Mouse (Mus musculus) kidney, postnatal 0 days (tissue): Measurements from ENCODE around the gene Bin2. TPM values are rescaled to one million over a fixed set of nuclear protein-coding genes. Genes with fewer than 3 reads are reported as not detected.

Experiments used
- ATAC-seq: fragments of 200-750 bp; cut with Nextera tagmentation; replicated peaks from 2 replicates; pipeline ENCODE4 v1.8.0; 2017; ENCODE audit warnings: low read depth, moderate number of reproducible peaks, moderate TSS enrichment, moderate library complexity; ENCODE audit not compliant: low FRiP score
- DNase-seq: peaks from one replicate; pipeline ENCODE4 v3.0.0-alpha.2; 2016; ENCODE audit warnings: low spot score
- H3K27ac ChIP-seq: fragments of 300-500 bp; sonication (generic); 2 replicates; pipeline ENCODE4 v1.5.1; 2014; ENCODE audit warnings: mild to moderate bottlenecking
- H3K27me3 ChIP-seq: fragments of 300-500 bp; sonication (generic); 2 replicates; pipeline ENCODE4 v1.6.1; 2014; ENCODE audit warnings: low read length, mixed read lengths; ENCODE audit not compliant: insufficient read depth
- H3K36me3 ChIP-seq: fragments of 300-500 bp; sonication (generic); 2 replicates; pipeline ENCODE4 v1.6.1; 2014; ENCODE audit warnings: low read length, mixed read lengths; ENCODE audit not compliant: insufficient read depth
- H3K4me1 ChIP-seq: fragments of 300-500 bp; sonication (generic); replicated peaks from 2 replicates; pipeline ENCODE4 v1.6.1; 2014; ENCODE audit warnings: antibody characterized with exemption, low read length, mixed read lengths; ENCODE audit not compliant: insufficient read depth
- H3K4me2 ChIP-seq: fragments of 300-500 bp; sonication (generic); 2 replicates; pipeline ENCODE4 v1.6.1; 2014; ENCODE audit warnings: mild to moderate bottlenecking, low read length, moderate library complexity, mixed read lengths
- H3K4me3 ChIP-seq: fragments of 300-500 bp; sonication (generic); replicated peaks from 2 replicates; pipeline ENCODE4 v1.5.1; 2014; ENCODE audit warnings: low read depth, low read length
- H3K9ac ChIP-seq: fragments of 300-500 bp; sonication (generic); 2 replicates; pipeline ENCODE4 v1.6.1; 2014; ENCODE audit warnings: low read depth, low read length
- H3K9me3 ChIP-seq: fragments of 300-500 bp; sonication (generic); replicated peaks from 2 replicates; pipeline ENCODE4 v1.6.1; 2016; ENCODE audit warnings: low read length, inconsistent platforms, mixed read lengths
- CTCF ChIP-seq: IDR thresholded peaks from 2 replicates; pipeline ENCODE4 v1.5.1; 2016; ENCODE audit warnings: antibody characterized with exemption, low read depth, mild to moderate bottlenecking, moderate library complexity
- WGBS: fragments of 180-500 bp; shearing (Covaris S2); extraction: QIAGEN DNeasy Blood & Tissue Kit; methylation state at CpG from one replicate; pipeline ENCODE4 v1.1.7; 2014; 5-methylcytosine and 5-hydroxymethylcytosine counted together
- polyA plus RNA-seq: library from polyadenylated mRNA; unstranded; fragments of >200 nt; fragmentation: Nextera tagmentation; extraction: Ambion mirVana; gene quantifications from 2 replicates; pipeline ENCODE4 v1.2.1, GENCODE M21; 2015

The Bin2 gene
- polyA plus RNA-seq, 1 experiment from 2014 or later = 0.93 TPM

GRCm38 (mm10) chr15:100679005-100679404 lies 9.7 kb upstream of the Bin2 start:
- H3K9me3 ChIP-seq = no peaks in the 10 kb centered on the region
- no peak overlapping the region for H3K4me3 ChIP-seq
- ATAC-seq (peak; percentile 61), DNase-seq (peak; percentile 69)
- TF ChIP-seq CTCF = no peak
- no peak overlapping the region for H3K9ac ChIP-seq
- H3K4me1 ChIP-seq = peaks cover 22% of the 10 kb centered on the region
- no peaks in the 10 kb centered on the region for H3K27me3 ChIP-seq
- H3K4me2 ChIP-seq = peak overlapping the region; percentile 19; the same call in 1 of the 2 replicates
- H3K36me3 ChIP-seq = no peaks in the 10 kb centered on the region
- H3K27ac ChIP-seq = peak overlapping the region; percentile 89
- WGBS = 35% methylated on average over 14 of the region's 14 CpGs

DNA sequence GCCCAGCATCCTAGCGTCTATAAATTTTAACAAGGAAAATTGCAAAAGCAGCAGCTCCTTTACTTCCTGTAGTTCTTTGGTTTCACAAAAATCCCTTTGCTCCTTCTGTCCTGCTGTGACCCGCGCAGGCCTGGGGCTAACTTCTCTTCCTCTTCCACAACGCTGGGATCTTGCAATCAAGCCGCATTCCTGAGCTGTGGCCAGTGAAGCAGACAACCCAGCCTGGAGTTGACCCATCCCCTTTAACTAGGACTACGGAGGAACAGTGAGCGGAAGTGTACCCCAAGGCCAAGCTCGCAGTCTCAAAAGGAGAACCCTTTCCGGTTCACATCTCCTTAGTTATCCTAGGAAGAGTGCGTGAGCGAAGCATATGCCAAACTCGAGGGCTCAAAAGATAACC lies 9.2 kb upstream of the Bin2 start:
- Histone ChIP-seq H3K27me3 (no peaks in the 10 kb centered on the region), H3K27ac (peak overlapping the region; percentile 89), H3K4me2 (peak overlapping the region; percentile 19; the same call in 1 of the 2 replicates), H3K9ac (no peak overlapping the region), H3K9me3 (no peaks in the 10 kb centered on the region), H3K4me1 (peaks cover 22% of the 10 kb centered on the region), H3K4me3 (no peak overlapping the region), H3K36me3 (no peaks in the 10 kb centered on the region)
- whole genome bisulfite sequencing = 51% methylated on average over 12 of the region's 12 CpGs
- no peak for TF ChIP-seq CTCF
- ATAC-seq (peak; percentile 77), DNase-seq (peak; percentile 69)

GRCm38 (mm10) chr15:100677675-100678074 lies 8.3 kb upstream of the Bin2 start:
- Histone ChIP-seq H3K4me2 (no peak overlapping the region), H3K9me3 (no peaks in the 10 kb centered on the region), H3K27me3 (no peaks in the 10 kb centered on the region), H3K27ac (peak overlapping the region; percentile 89; the same call in 1 of the 2 replicates), H3K36me3 (no peaks in the 10 kb centered on the region), H3K4me1 (peaks cover 22% of the 10 kb centered on the region), H3K9ac (no peak overlapping the region), H3K4me3 (no peak overlapping the region)
- TF ChIP-seq CTCF = no peak
- DNase-seq (no peak), ATAC-seq (no peak)
- WGBS = 83% methylated on average over 8 of the region's 8 CpGs

GRCm38 (mm10) chr15:100676521-100676920 lies 7.2 kb upstream of the Bin2 start:
- peak; percentile 41; the same call in 1 of the 2 replicates for TF ChIP-seq CTCF
- WGBS = 90% methylated on average over 1 of the region's 1 CpGs
- no peaks in the 10 kb centered on the region for H3K36me3 ChIP-seq
- no peak overlapping the region for H3K4me3 ChIP-seq
- H3K27me3 ChIP-seq = no peaks in the 10 kb centered on the region
- peaks cover 22% of the 10 kb centered on the region for H3K4me1 ChIP-seq
- H3K9me3 ChIP-seq = no peaks in the 10 kb centered on the region
- no peak overlapping the region for H3K4me2 ChIP-seq
- H3K9ac ChIP-seq = no peak overlapping the region
- DNase-seq = no peak
- no peak overlapping the region for H3K27ac ChIP-seq
- no peak for ATAC-seq

GRCm38 (mm10) chr15:100675486-100675885 lies 6.1 kb upstream of the Bin2 start:
- Histone ChIP-seq H3K27me3 (no peaks in the 10 kb centered on the region), H3K36me3 (no peaks in the 10 kb centered on the region), H3K9ac (no peak overlapping the region), H3K4me3 (no peak overlapping the region), H3K4me1 (peaks cover 18% of the 10 kb centered on the region), H3K4me2 (no peak overlapping the region), H3K27ac (peak overlapping the region; percentile 42; the same call in 1 of the 2 replicates), H3K9me3 (no peaks in the 10 kb centered on the region)
- DNase-seq = peak; percentile 66
- TF ChIP-seq CTCF = 0 out of 2 replicates have a peak, but pooled peaks have one; percentile 8
- ATAC-seq = no peak
- 28% methylated on average over 3 of the region's 3 CpGs for WGBS

GRCm38 (mm10) chr15:100674566-100674965 lies 5.2 kb upstream of the Bin2 start:
- Histone ChIP-seq H3K4me2 (no peak overlapping the region), H3K27ac (no peak overlapping the region), H3K4me1 (peaks cover 10% of the 10 kb centered on the region), H3K36me3 (no peaks in the 10 kb centered on the region), H3K4me3 (no peak overlapping the region), H3K9me3 (no peaks in the 10 kb centered on the region), H3K9ac (no peak overlapping the region), H3K27me3 (no peaks in the 10 kb centered on the region)
- DNase-seq = no peak
- ATAC-seq = no peak
- 85% methylated on average over 10 of the region's 10 CpGs for WGBS
- no peak for TF ChIP-seq CTCF
